18 mouse cellular contexts compared by ENCODE assay signal in genomic region chr13:117234486-117234885, GRCm38 (mm10). TPM values are rescaled to one million over a fixed set of nuclear protein-coding genes. Genes with fewer than 3 reads are reported as not detected.
DNase-seq lines count a peak whose midpoint lies in the region; ATAC-seq and TF ChIP-seq lines count a peak whose summit lies in the region.
"Had no signal": no experiment of that assay in that cellular context is flagged by ENCODE, and none has a peak within 500 bp of the region (broad histone marks: within the 10 kb centered on the region; RNA-seq: fewer than 3 reads in every experiment).

No protein-coding gene starts in this region.

- TF ChIP-seq CTCF in hindbrain, postnatal 0 days (IDR thresholded peaks at IDR 0.05; ENCODE audit: low read depth) = no peak

- peaks cover 9% of the 10 kb centered on the region; the same call in 1 of the 2 replicates for H3K4me1 ChIP-seq in forebrain, embryonic 15.5 days
- H3K4me1 ChIP-seq in forebrain, embryonic 16.5 days (replicated peaks; ENCODE audit: control insufficient read depth, insufficient read depth, low read length) = peaks cover 3% of the 10 kb centered on the region
- 0 out of 2 replicates have a peak, but pooled peaks cover 4% of the 10 kb centered on the region for H3K4me1 ChIP-seq in hindbrain, postnatal 0 days (ENCODE audit: insufficient read depth, low read length)
- H3K4me1 ChIP-seq in hindbrain, embryonic 11.5 days (replicated peaks; ENCODE audit: control insufficient read depth, insufficient read depth, low read length) = no peaks in the 10 kb centered on the region
- peaks cover 24% of the 10 kb centered on the region for H3K4me1 ChIP-seq in limb, embryonic 12.5 days (replicated peaks)
- peaks cover 29% of the 10 kb centered on the region for H3K4me1 ChIP-seq in limb, embryonic 10.5 days

- peak; percentile 9 for DNase-seq in hindbrain, postnatal 0 days (ENCODE audit: low spot score)
- DNase-seq in hindbrain, embryonic 11.5 days (ENCODE audit: low spot score) = no peak
- no peak for DNase-seq in limb, embryonic 10.5 days (ENCODE audit: low spot score)
- DNase-seq in c-Kit-positive CD71-positive TER-119-positive erythroid progenitor cells, embryonic 14.5 days (ENCODE audit: low spot score) = no peak
- DNase-seq: adrenal gland, adult 8-10 months; adrenal gland, postnatal 36 days; cerebellum, adult 11-12 months; cerebellum, adult 9-10 months; cerebellum, postnatal 25 days; gastrocnemius, postnatal 10 days; heart, postnatal 14 days had no signal

- 29% methylated on average over 7 of the region's 7 CpGs for WGBS in forebrain, embryonic 15.5 days
- 21% methylated on average over 7 of the region's 7 CpGs for WGBS in forebrain, embryonic 16.5 days
- WGBS in hindbrain, postnatal 0 days = 47% methylated on average over 7 of the region's 7 CpGs
- 86% methylated on average over 7 of the region's 7 CpGs for WGBS in hindbrain, embryonic 11.5 days
- WGBS in limb, embryonic 12.5 days = 45% methylated on average over 7 of the region's 7 CpGs
- whole genome bisulfite sequencing in limb, embryonic 10.5 days = 71% methylated on average over 7 of the region's 7 CpGs

- H3K4me2 ChIP-seq in forebrain, embryonic 15.5 days (replicated peaks) = no peak overlapping the region
- H3K4me2 ChIP-seq in forebrain, embryonic 16.5 days (ENCODE audit: low read length) = no peak overlapping the region
- no peak overlapping the region for H3K4me2 ChIP-seq in hindbrain, postnatal 0 days (ENCODE audit: low read depth, low read length)
- H3K4me2 ChIP-seq in hindbrain, embryonic 11.5 days (replicated peaks; ENCODE audit: low read depth, low read length) = no peak overlapping the region
- no peak overlapping the region for H3K4me2 ChIP-seq in limb, embryonic 12.5 days
- H3K4me2 ChIP-seq: hindbrain, embryonic 14.5 days had no signal

- no peak overlapping the region for H3K27ac ChIP-seq in forebrain, embryonic 15.5 days (replicated peaks)
- H3K27ac ChIP-seq in forebrain, embryonic 16.5 days (ENCODE audit: low read length) = no peak overlapping the region
- no peak overlapping the region for H3K27ac ChIP-seq in hindbrain, postnatal 0 days
- no peak overlapping the region for H3K27ac ChIP-seq in hindbrain, embryonic 11.5 days (ENCODE audit: low read depth, low read length)
- 0 out of 2 replicates have a peak overlapping the region, but pooled peaks have one; percentile 17 for H3K27ac ChIP-seq in limb, embryonic 12.5 days
- no peak overlapping the region for H3K27ac ChIP-seq in limb, embryonic 10.5 days
- H3K27ac ChIP-seq: embryonic facial prominence, embryonic 10.5 days; hindbrain, embryonic 14.5 days had no signal

- no peaks in the 10 kb centered on the region for H3K27me3 ChIP-seq in forebrain, embryonic 15.5 days
- no peaks in the 10 kb centered on the region for H3K27me3 ChIP-seq in forebrain, embryonic 16.5 days (replicated peaks; ENCODE audit: control insufficient read depth, insufficient read depth, low read length)
- H3K27me3 ChIP-seq in hindbrain, postnatal 0 days (ENCODE audit: insufficient read depth, low read length) = no peaks in the 10 kb centered on the region
- H3K27me3 ChIP-seq in hindbrain, embryonic 11.5 days (ENCODE audit: control insufficient read depth, insufficient read depth, low read length) = no peaks in the 10 kb centered on the region
- no peaks in the 10 kb centered on the region for H3K27me3 ChIP-seq in limb, embryonic 12.5 days
- no peaks in the 10 kb centered on the region for H3K27me3 ChIP-seq in limb, embryonic 10.5 days (ENCODE audit: low read depth, poor library complexity, severe bottlenecking)

- no peak overlapping the region for H3K4me3 ChIP-seq in forebrain, embryonic 15.5 days
- no peak overlapping the region for H3K4me3 ChIP-seq in forebrain, embryonic 16.5 days (replicated peaks; ENCODE audit: low read length)
- H3K4me3 ChIP-seq in hindbrain, postnatal 0 days (ENCODE audit: low read length) = no peak overlapping the region
- H3K4me3 ChIP-seq in hindbrain, embryonic 11.5 days (ENCODE audit: low read depth, low read length) = no peak overlapping the region
- H3K4me3 ChIP-seq in limb, embryonic 12.5 days (replicated peaks) = no peak overlapping the region
- H3K4me3 ChIP-seq in limb, embryonic 10.5 days = no peak overlapping the region
- H3K4me3 ChIP-seq: embryonic facial prominence, embryonic 10.5 days had no signal

- H3K9me3 ChIP-seq in forebrain, embryonic 15.5 days = no peaks in the 10 kb centered on the region
- H3K9me3 ChIP-seq in forebrain, embryonic 16.5 days (ENCODE audit: control insufficient read depth, low read length) = no peaks in the 10 kb centered on the region
- no peaks in the 10 kb centered on the region for H3K9me3 ChIP-seq in hindbrain, postnatal 0 days (ENCODE audit: low read length)
- no peaks in the 10 kb centered on the region for H3K9me3 ChIP-seq in hindbrain, embryonic 11.5 days (ENCODE audit: control insufficient read depth, low read length)
- H3K9me3 ChIP-seq in limb, embryonic 12.5 days = no peaks in the 10 kb centered on the region
- no peaks in the 10 kb centered on the region for H3K9me3 ChIP-seq in limb, embryonic 10.5 days (replicated peaks)
- H3K9me3 ChIP-seq: embryonic facial prominence, embryonic 10.5 days had no signal

- H3K36me3 ChIP-seq in forebrain, embryonic 15.5 days = no peaks in the 10 kb centered on the region
- no peaks in the 10 kb centered on the region for H3K36me3 ChIP-seq in forebrain, embryonic 16.5 days (ENCODE audit: control insufficient read depth, insufficient read depth)
- no peaks in the 10 kb centered on the region for H3K36me3 ChIP-seq in hindbrain, postnatal 0 days (ENCODE audit: insufficient read depth, low read length)
- no peaks in the 10 kb centered on the region for H3K36me3 ChIP-seq in hindbrain, embryonic 11.5 days (ENCODE audit: control insufficient read depth, insufficient read depth, low read length)
- H3K36me3 ChIP-seq in limb, embryonic 12.5 days = no peaks in the 10 kb centered on the region
- no peaks in the 10 kb centered on the region; the same call in 1 of the 2 replicates for H3K36me3 ChIP-seq in limb, embryonic 10.5 days

- H3K9ac ChIP-seq in forebrain, embryonic 15.5 days (replicated peaks) = no peak overlapping the region
- no peak overlapping the region for H3K9ac ChIP-seq in forebrain, embryonic 16.5 days (replicated peaks; ENCODE audit: low read depth, low read length)
- no peak overlapping the region for H3K9ac ChIP-seq in hindbrain, postnatal 0 days (replicated peaks; ENCODE audit: low read length)
- no peak overlapping the region for H3K9ac ChIP-seq in hindbrain, embryonic 11.5 days (ENCODE audit: low read depth, low read length)
- H3K9ac ChIP-seq in limb, embryonic 12.5 days (replicated peaks) = no peak overlapping the region
- H3K9ac ChIP-seq: hindbrain, embryonic 14.5 days had no signal

- 0 out of 2 replicates have a peak, but pooled peaks have one; percentile 26 for ATAC-seq in forebrain, embryonic 15.5 days (replicated peaks)
- ATAC-seq in forebrain, embryonic 16.5 days = no peak
- no peak for ATAC-seq in hindbrain, postnatal 0 days
- no peak for ATAC-seq in hindbrain, embryonic 11.5 days (ENCODE audit: low FRiP score)
- no peak for ATAC-seq in limb, embryonic 12.5 days (ENCODE audit: insufficient number of reproducible peaks, insufficient read depth, low FRiP score, low TSS enrichment, low read depth)
- ATAC-seq: intestine, embryonic 16.5 days had no signal

RNA-seq across cellular contexts. Expression of gene Gm17509, which starts 13.6 kb away (rescaled TPM):
- polyA plus RNA-seq in forebrain, embryonic 15.5 days (2015; fragmentation: Nextera tagmentation; extraction: Ambion mirVana) = 0.34 and 0.59 TPM in 2 replicates
- 0.39 and 0.40 TPM in 2 replicates for polyA plus RNA-seq in forebrain, embryonic 16.5 days (2015; fragmentation: Nextera tagmentation; extraction: Ambion mirVana)
- 0.54 and 0.73 TPM in 2 replicates for total RNA-seq in hindbrain, postnatal 0 days (2014; rRNA removed)
- 0.09 and 0.15 TPM in 2 replicates for polyA plus RNA-seq in hindbrain, postnatal 0 days (2015; fragmentation: Nextera tagmentation; extraction: Ambion mirVana)
- 0.46 and 0.80 TPM in 2 replicates for polyA plus RNA-seq in hindbrain, embryonic 11.5 days (2014; fragmentation: Nextera tagmentation; extraction: Ambion mirVana)
- polyA plus RNA-seq in limb, embryonic 12.5 days (2016; fragmentation: Nextera tagmentation; extraction: Ambion mirVana) = 0.31 and 0.36 TPM in 2 replicates
- 0.39 and 0.44 TPM in 2 replicates for polyA plus RNA-seq in limb, embryonic 10.5 days (2016; fragmentation: Nextera tagmentation; extraction: Ambion mirVana)
- total RNA-seq: gastrocnemius, postnatal 10 days; heart, postnatal 14 days had no signal
- polyA plus RNA-seq: heart, embryonic 14.5 days; intestine, embryonic 16.5 days had no signal

RNA-seq across cellular contexts. Expression of gene Emb, which starts 26.1 kb away (rescaled TPM):
- 6.8 and 10.2 TPM in 2 replicates for polyA plus RNA-seq in forebrain, embryonic 15.5 days (2015; fragmentation: Nextera tagmentation; extraction: Ambion mirVana)
- 6.0 and 7.9 TPM in 2 replicates for polyA plus RNA-seq in forebrain, embryonic 16.5 days (2015; fragmentation: Nextera tagmentation; extraction: Ambion mirVana)
- total RNA-seq in hindbrain, postnatal 0 days (2014; rRNA removed) = 9.3 and 10.8 TPM in 2 replicates
- 18.1 and 19.1 TPM in 2 replicates for polyA plus RNA-seq in hindbrain, postnatal 0 days (2015; fragmentation: Nextera tagmentation; extraction: Ambion mirVana)
- 27.4 and 27.8 TPM in 2 replicates for polyA plus RNA-seq in hindbrain, embryonic 11.5 days (2014; fragmentation: Nextera tagmentation; extraction: Ambion mirVana)
- 22.5 and 25.7 TPM in 2 replicates for polyA plus RNA-seq in limb, embryonic 12.5 days (2016; fragmentation: Nextera tagmentation; extraction: Ambion mirVana)
- polyA plus RNA-seq in limb, embryonic 10.5 days (2016; fragmentation: Nextera tagmentation; extraction: Ambion mirVana) = 56.0 and 63.2 TPM in 2 replicates
